Mouse (Mus musculus) embryonic facial prominence, embryonic 14.5 days (tissue): ENCODE measurements at regions not wholly inside any gene's neighbourhood (a gene's known extent, or its start where the extent isn't known, plus 50 kb on each side); places are given as distances from the start of the nearest gene placed in this dataset.

ENCODE experiments used
- ATAC-seq: fragments of 200-750 bp; cut with Nextera tagmentation; 2 replicates; pipeline ENCODE4 v1.8.0; 2017; ENCODE audit warnings: low read depth, moderate number of reproducible peaks, moderate TSS enrichment
- DNase-seq: peaks from one replicate; pipeline ENCODE4 v3.0.0-alpha.2; 2015; ENCODE audit warnings: low spot score
- H3K27ac ChIP-seq: fragments of 300-500 bp; sonication (generic); replicated peaks from 2 replicates; pipeline ENCODE4 v1.5.1; 2014; ENCODE audit warnings: low read depth, mild to moderate bottlenecking, low read length, moderate library complexity
- H3K27me3 ChIP-seq: fragments of 300-500 bp; sonication (generic); replicated peaks from 2 replicates; pipeline ENCODE4 v1.6.1; 2014; ENCODE audit warnings: low read length; ENCODE audit not compliant: control insufficient read depth, insufficient read depth
- H3K36me3 ChIP-seq: fragments of 300-500 bp; sonication (generic); 2 replicates; pipeline ENCODE4 v1.6.1; 2014; ENCODE audit warnings: low read length, mixed read lengths; ENCODE audit not compliant: control insufficient read depth, insufficient read depth
- H3K4me1 ChIP-seq: fragments of 300-500 bp; sonication (generic); 2 replicates; pipeline ENCODE4 v1.6.1; 2014; ENCODE audit warnings: antibody characterized with exemption, low read length; ENCODE audit not compliant: control insufficient read depth, insufficient read depth
- H3K4me2 ChIP-seq: fragments of 300-500 bp; sonication (generic); 2 replicates; pipeline ENCODE4 v1.6.1; 2014; ENCODE audit warnings: low read depth, mild to moderate bottlenecking, low read length, moderate library complexity, mixed read lengths
- H3K4me3 ChIP-seq: fragments of 300-500 bp; sonication (generic); 2 replicates; pipeline ENCODE4 v1.5.1; 2014; ENCODE audit warnings: low read depth, mild to moderate bottlenecking, low read length
- H3K9ac ChIP-seq: fragments of 300-500 bp; sonication (generic); 2 replicates; pipeline ENCODE4 v1.6.1; 2014; ENCODE audit warnings: low read depth, mild to moderate bottlenecking, low read length, moderate library complexity, mixed read lengths
- H3K9me3 ChIP-seq: fragments of 300-500 bp; sonication (generic); 2 replicates; pipeline ENCODE4 v1.6.1; 2016; ENCODE audit warnings: low read length; ENCODE audit not compliant: control insufficient read depth
- WGBS: fragments of 180-500 bp; shearing (Covaris S2); extraction: QIAGEN DNeasy Blood & Tissue Kit; methylation state at CpG from one replicate; pipeline ENCODE4 v1.1.7; 2014; 5-methylcytosine and 5-hydroxymethylcytosine counted together

DNA sequence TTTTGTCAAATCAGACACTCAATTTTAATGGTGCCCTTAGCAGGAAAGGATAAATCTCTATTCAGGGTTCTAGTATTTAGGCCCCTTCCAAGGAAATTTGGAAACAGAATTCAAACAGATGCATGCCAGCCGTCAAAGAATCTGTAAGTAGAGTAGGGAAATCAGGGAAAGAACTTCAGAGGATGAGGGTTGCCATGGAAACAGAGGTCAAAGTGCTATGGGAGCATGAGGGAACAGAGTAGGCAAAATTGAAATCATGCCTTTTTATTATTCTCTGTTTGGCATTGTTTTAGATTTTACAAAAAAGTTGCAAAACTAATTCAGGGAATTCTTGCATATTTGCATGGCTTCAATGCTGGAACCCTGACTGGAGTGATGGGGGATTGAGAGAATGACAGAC, 1916.4 kb upstream of the Lrrc6 start:
- no peak overlapping the region for H3K9ac ChIP-seq
- 15% methylated on average over 1 of the region's 1 CpGs for WGBS
- H3K4me3 ChIP-seq, result no peak overlapping the region
- H3K4me2 ChIP-seq, result no peak overlapping the region
- H3K27me3 ChIP-seq, result no peaks in the 10 kb centered on the region
- H3K9me3 ChIP-seq, result no peaks in the 10 kb centered on the region
- H3K27ac ChIP-seq, result no peak overlapping the region
- ATAC-seq (no peak), DNase-seq (no peak)
- H3K4me1 ChIP-seq, result no peaks in the 10 kb centered on the region
- H3K36me3 ChIP-seq, result no peaks in the 10 kb centered on the region

DNA sequence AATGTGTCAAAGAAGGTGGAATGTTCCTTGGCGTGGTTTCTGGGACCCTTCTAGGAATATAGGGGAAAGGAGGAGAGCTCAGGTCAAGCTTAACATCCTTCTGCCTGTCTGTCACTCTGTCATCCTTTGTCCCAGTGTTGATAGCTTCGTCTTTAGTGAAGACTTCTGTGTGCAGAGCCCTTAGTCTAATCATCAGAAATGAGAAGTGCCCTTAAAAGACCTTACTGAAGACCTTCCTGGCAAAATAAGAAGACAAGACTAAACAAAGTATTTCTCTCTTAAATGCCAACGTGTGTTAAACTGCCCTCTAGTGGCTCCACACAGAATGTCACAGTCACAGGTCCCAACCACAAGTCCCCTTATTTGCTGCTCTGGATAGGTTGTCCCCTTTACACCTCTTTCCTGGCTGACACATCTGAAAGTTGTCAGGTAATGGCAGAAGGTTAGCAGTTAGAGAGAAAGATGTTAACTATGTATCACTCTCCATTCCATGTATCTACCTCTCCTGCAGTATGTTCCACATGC, 1914.8 kb upstream of the Lrrc6 start:
- H3K4me1 ChIP-seq, result no peaks in the 10 kb centered on the region
- no peak overlapping the region for H3K4me2 ChIP-seq
- DNase-seq, result peak; percentile 24
- H3K27ac ChIP-seq, result no peak overlapping the region
- 28% methylated on average over 3 of the region's 3 CpGs for WGBS
- H3K36me3 ChIP-seq, result no peaks in the 10 kb centered on the region
- no peak overlapping the region for H3K9ac ChIP-seq
- no peaks in the 10 kb centered on the region for H3K9me3 ChIP-seq
- no peak overlapping the region for H3K4me3 ChIP-seq
- no peak for ATAC-seq
- H3K27me3 ChIP-seq, result no peaks in the 10 kb centered on the region

- no peak for ATAC-seq
- Histone ChIP-seq H3K27ac (no peak overlapping the region), H3K4me1 (no peaks in the 10 kb centered on the region), H3K4me2 (no peak overlapping the region), H3K4me3 (no peak overlapping the region), H3K9me3 (no peaks in the 10 kb centered on the region), H3K36me3 (no peaks in the 10 kb centered on the region), H3K27me3 (no peaks in the 10 kb centered on the region), H3K9ac (no peak overlapping the region)
- no peak for DNase-seq
- 57% methylated on average over 4 of the region's 4 CpGs for WGBS
Observed at GRCm38 (mm10) chr15:68414047-68414446, 1913.3 kb upstream of the Lrrc6 start.

GRCm38 (mm10) chr15:68412697-68413096, 1912.0 kb upstream of the Lrrc6 start:
- no peak overlapping the region for H3K27ac ChIP-seq
- DNase-seq (no peak), ATAC-seq (no peak)
- 82% methylated on average over 2 of the region's 2 CpGs for WGBS
- no peaks in the 10 kb centered on the region for H3K36me3 ChIP-seq
- no peaks in the 10 kb centered on the region for H3K9me3 ChIP-seq
- H3K27me3 ChIP-seq, result no peaks in the 10 kb centered on the region
- H3K4me2 ChIP-seq, result no peak overlapping the region
- H3K4me3 ChIP-seq, result no peak overlapping the region
- no peaks in the 10 kb centered on the region for H3K4me1 ChIP-seq
- no peak overlapping the region for H3K9ac ChIP-seq

GRCm38 (mm10) chr15:68412156-68412555, 1911.4 kb upstream of the Lrrc6 start:
- Histone ChIP-seq H3K36me3 (no peaks in the 10 kb centered on the region), H3K27me3 (no peaks in the 10 kb centered on the region), H3K4me3 (no peak overlapping the region), H3K9ac (no peak overlapping the region), H3K27ac (no peak overlapping the region), H3K4me1 (no peaks in the 10 kb centered on the region), H3K9me3 (no peaks in the 10 kb centered on the region), H3K4me2 (no peak overlapping the region)
- no peak for DNase-seq
- WGBS, result 92% methylated on average over 3 of the region's 3 CpGs
- ATAC-seq, result no peak

DNA sequence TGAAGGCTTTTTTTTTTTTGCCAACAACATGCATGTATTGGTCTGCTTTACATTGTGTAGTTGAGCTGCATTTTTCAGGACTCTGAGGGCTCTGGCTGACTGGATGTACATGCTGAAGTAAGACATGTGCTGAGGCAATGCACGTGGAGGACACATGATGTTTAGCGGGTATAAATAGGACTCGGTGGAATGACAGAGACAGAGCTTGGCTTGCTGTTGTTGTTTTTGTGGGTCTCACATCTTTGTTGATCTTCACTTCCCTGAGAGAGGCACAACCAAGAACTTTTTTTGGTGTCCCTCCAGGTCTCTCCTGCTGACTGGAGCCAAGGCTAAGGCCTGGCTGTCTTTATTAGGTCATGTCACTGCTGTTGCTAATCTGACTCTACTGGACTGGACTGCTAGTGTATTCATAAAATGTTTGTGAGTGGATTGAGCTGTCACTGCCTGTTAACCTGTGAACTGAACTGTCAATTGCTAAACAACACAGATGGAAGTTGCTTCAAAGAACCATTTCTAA, 1902.9 kb upstream of the Lrrc6 start:
- H3K4me3 ChIP-seq, result no peak overlapping the region
- DNase-seq (no peak), ATAC-seq (no peak)
- H3K4me2 ChIP-seq, result no peak overlapping the region
- no peaks in the 10 kb centered on the region for H3K4me1 ChIP-seq
- H3K27ac ChIP-seq, result no peak overlapping the region
- H3K36me3 ChIP-seq, result no peaks in the 10 kb centered on the region
- no peaks in the 10 kb centered on the region for H3K27me3 ChIP-seq
- H3K9ac ChIP-seq, result no peak overlapping the region
- 93% methylated on average over 3 of the region's 3 CpGs for WGBS
- no peaks in the 10 kb centered on the region for H3K9me3 ChIP-seq

GRCm38 (mm10) chr15:68401726-68402125, 1901.0 kb upstream of the Lrrc6 start:
- Histone ChIP-seq H3K27ac (no peak overlapping the region), H3K4me3 (no peak overlapping the region), H3K4me2 (no peak overlapping the region), H3K27me3 (no peaks in the 10 kb centered on the region), H3K4me1 (no peaks in the 10 kb centered on the region), H3K9me3 (no peaks in the 10 kb centered on the region), H3K36me3 (no peaks in the 10 kb centered on the region), H3K9ac (no peak overlapping the region)
- ATAC-seq (no peak), DNase-seq (no peak)
- WGBS, result 44% methylated on average over 1 of the region's 1 CpGs

DNA sequence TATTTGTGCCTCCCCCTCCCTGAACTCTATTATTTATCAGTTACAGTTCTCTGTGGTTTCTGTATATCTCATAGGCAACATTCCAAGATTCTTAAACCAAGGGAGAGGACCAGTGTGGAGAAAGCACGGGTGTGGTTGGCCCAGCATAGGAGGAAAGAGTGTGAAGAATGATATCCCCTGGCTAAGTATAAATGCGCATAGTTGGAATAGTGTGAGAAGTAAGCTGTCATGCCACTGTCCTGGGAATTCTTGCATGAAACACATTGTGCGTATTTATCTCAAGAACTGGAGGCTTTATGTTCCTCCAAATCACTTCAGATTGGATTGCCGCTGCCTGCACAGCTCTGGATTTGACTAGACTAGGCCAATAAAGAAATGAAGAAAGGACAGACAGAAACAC, 1900.3 kb upstream of the Lrrc6 start:
- H3K27me3 ChIP-seq, result no peaks in the 10 kb centered on the region

GRCm38 (mm10) chr15:68396566-68396965, 1895.9 kb upstream of the Lrrc6 start:
- no peak for ATAC-seq
- Histone ChIP-seq H3K4me2 (no peak overlapping the region), H3K27ac (no peak overlapping the region), H3K9me3 (no peaks in the 10 kb centered on the region), H3K4me1 (no peaks in the 10 kb centered on the region), H3K4me3 (no peak overlapping the region), H3K27me3 (no peaks in the 10 kb centered on the region), H3K9ac (no peak overlapping the region), H3K36me3 (no peaks in the 10 kb centered on the region)
- DNase-seq, result peak; percentile 14
- 81% methylated on average over 6 of the region's 6 CpGs for WGBS

More for the DNA sequence above, 1900.3 kb upstream of the Lrrc6 start:
- H3K27ac ChIP-seq, result no peak overlapping the region
- H3K9ac ChIP-seq, result no peak overlapping the region
- no peak overlapping the region for H3K4me2 ChIP-seq
- no peak for ATAC-seq
- WGBS, result 75% methylated on average over 4 of the region's 4 CpGs
- no peaks in the 10 kb centered on the region for H3K9me3 ChIP-seq
- no peaks in the 10 kb centered on the region for H3K36me3 ChIP-seq
- H3K4me1 ChIP-seq, result no peaks in the 10 kb centered on the region
- DNase-seq, result peak; percentile 23
- H3K4me3 ChIP-seq, result no peak overlapping the region
